Mouse (Mus musculus) embryonic fibroblast, embryonic 13.5 days (primary cell): ENCODE measurements around the gene F2rl2.

Source experiments
- CTCF ChIP-seq: IDR thresholded peaks from 2 replicates; pipeline ENCODE4 v1.5.1; 2011; ENCODE audit warnings: mild to moderate bottlenecking, control low read depth, low read length, moderate library complexity, borderline replicate concordance; ENCODE audit not compliant: insufficient read depth
- POLR2A ChIP-seq: IDR thresholded peaks from 2 replicates; pipeline ENCODE4 v1.6.1; 2011; ENCODE audit warnings: low read depth, mild to moderate bottlenecking, control low read depth, low read length, moderate library complexity

- TF ChIP-seq CTCF (no peak), POLR2A (no peak)
These were observed 22.9 kb downstream of the F2rl2 start for GRCm38 (mm10) chr13:95719320-95720232.
